Mouse (Mus musculus): ENCODE data around the gene Wdr1. TPM values are rescaled to one million over a fixed set of nuclear protein-coding genes. Genes with fewer than 3 reads are reported as not detected.

Gene Wdr1
- polyA plus RNA-seq, 1 experiment from 2014 or later, result 143 TPM

DNA sequence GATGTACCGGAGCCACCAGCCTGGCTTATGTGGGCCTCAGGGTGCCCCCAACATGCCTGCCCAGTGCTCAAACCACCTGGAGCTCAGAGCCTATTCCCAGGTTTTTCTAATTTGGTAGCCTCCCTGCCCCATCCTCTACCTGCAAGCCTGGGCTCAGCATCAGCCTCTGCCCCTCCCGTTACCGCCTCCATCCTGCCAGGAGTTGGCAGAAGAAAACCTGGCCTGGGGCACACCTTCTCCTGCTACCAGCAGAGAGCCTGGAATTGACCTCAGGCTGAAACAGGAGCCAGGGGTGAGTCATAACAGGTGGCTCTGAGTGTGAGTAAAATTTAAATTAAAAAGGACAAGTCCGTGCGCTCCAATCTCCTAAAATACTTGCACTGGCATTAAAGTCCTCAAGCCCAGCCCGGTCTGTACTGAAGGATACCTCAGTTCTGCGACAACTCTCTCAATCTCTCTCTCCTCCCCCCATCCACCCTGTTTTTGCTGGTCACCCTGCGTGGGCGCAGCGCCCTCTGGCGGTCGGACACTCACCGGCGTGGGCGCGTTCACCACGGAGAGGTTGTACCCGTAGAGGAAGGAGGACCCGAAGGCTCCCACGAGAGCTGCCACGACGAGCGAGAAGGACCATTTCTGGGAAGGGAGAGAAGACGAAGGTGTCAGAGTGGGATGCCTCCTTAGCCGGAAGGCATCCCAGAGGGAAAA, 86.0 kb downstream of the Wdr1 start:
- H3K4me1 ChIP-seq (replicated peaks), result peaks cover 14% of the 10 kb centered on the region
- no peak overlapping the region for H3K4me3 ChIP-seq (replicated peaks)
- WGBS, result 89% methylated on average over 25 of the region's 25 CpGs
- no peak overlapping the region for H3K27ac ChIP-seq
- H3K36me3 ChIP-seq, result no peaks in the 10 kb centered on the region
- H3K27me3 ChIP-seq, result peaks cover 4% of the 10 kb centered on the region; the same call in 1 of the 2 replicates
- H3K9me3 ChIP-seq, result no peaks in the 10 kb centered on the region
- no peak for ATAC-seq
- no peak overlapping the region for H3K9ac ChIP-seq (replicated peaks)
- no peak overlapping the region for H3K4me2 ChIP-seq (replicated peaks)

Other genes starting within 250 kb of the Wdr1 start
- gene Drd5, start 243.9 kb downstream of the Wdr1 start, polyA plus RNA-seq (2015; fragmentation: Nextera tagmentation; extraction: Ambion mirVana), result 0.13 and 0.26 TPM in 2 replicates
- 0.11 and 0.43 TPM in 2 replicates for gene Slc2a9, start 60.1 kb downstream of the Wdr1 start, polyA plus RNA-seq (2015; fragmentation: Nextera tagmentation; extraction: Ambion mirVana)
- 40.4 and 46.1 TPM in 2 replicates for gene Zfp518b, start 121.6 kb upstream of the Wdr1 start, polyA plus RNA-seq (2015; fragmentation: Nextera tagmentation; extraction: Ambion mirVana)

Measured in midbrain, embryonic 13.5 days (tissue).